Mouse (Mus musculus) left cerebral cortex, adult 2 months (tissue): ENCODE results near the gene Islr. TPM values are rescaled to one million over a fixed set of nuclear protein-coding genes. Genes with fewer than 3 reads are reported as not detected.

Experiments
- DNase-seq, 2 experiments: peaks; one replicate each; pipeline ENCODE4 v3.0.0; 2021 to 2022; ENCODE audit warnings: low spot score in 2 of 2, mixed read lengths in 1 of 2; ENCODE audit errors: extremely low spot score in 1 of 2
- H3K27ac ChIP-seq: fragments of 200-600 bp; 2 replicates; pipeline ENCODE4 v1.8.1; 2022
- H3K4me3 ChIP-seq: fragments of 200-600 bp; 2 replicates; pipeline ENCODE4 v1.8.1; 2022
- CTCF ChIP-seq: fragments of 200-600 bp; IDR thresholded peaks from 2 replicates; pipeline ENCODE4 v1.8.1; 2022; ENCODE audit warnings: antibody characterized with exemption, mild to moderate bottlenecking, moderate library complexity
- intact Hi-C: fragments of 180-260 bp; cut with DNase I; formaldehyde crosslinking; loops from one replicate; pipeline ENCODE4 v1.15.1; 2025
- total RNA-seq, 2 experiments: library from RNA; stranded (reverse); gene quantifications; 2 replicates each; pipeline ENCODE4 v1.2.3; 2021

Gene Islr
- total RNA-seq, 2 experiments from 2014 or later: 11.0 to 15.2 TPM

GRCm38 (mm10) chr9:58242696-58243095 lies 38.6 kb upstream of the Islr start:
- peak overlapping the region; percentile 90 for H3K27ac ChIP-seq
- intact Hi-C loops: no loop called here
- TF ChIP-seq CTCF: no peak
- DNase-seq: no peak
- no peak overlapping the region; the same call in 1 of the 2 replicates for H3K4me3 ChIP-seq

GRCm38 (mm10) chr9:58241780-58242485 lies 37.8 kb upstream of the Islr start:
- intact Hi-C loops: no loop called here
- TF ChIP-seq CTCF: no peak
- no peak for DNase-seq
- no peak overlapping the region; the same call in 1 of the 2 replicates for H3K4me3 ChIP-seq
- peak overlapping the region; percentile 90 for H3K27ac ChIP-seq

DNA sequence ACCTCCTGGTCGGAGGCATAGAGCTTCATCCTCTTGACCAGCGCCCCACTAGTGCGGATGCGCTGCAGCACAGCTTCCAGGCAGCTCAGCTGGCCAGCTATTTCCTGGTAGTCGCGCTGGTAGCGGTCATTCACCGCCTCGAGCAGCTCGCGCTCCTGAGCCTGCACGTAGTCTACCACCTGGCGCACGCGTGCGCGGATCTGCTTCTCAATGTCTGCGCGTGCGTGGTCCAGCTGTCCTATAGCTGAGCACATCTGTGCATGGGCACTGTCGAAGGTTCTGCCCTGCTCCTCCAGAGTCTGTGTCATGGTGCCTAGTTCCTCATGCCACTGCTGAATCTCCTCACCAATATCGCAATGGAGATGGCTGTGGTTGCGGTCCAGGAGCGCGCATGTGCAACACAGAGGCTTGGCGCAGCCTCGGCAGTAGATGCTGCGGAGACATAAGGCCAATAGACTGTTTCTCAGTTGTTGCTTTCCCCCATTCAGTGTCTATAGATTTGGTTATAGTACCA lies 30.5 kb upstream of the Islr start:
- Histone ChIP-seq H3K4me3 (no peak overlapping the region), H3K27ac (no peak overlapping the region)
- TF ChIP-seq CTCF: no peak
- intact Hi-C loops: no loop called here
- no peak for DNase-seq

- no peak for DNase-seq
- Histone ChIP-seq H3K4me3 (no peak overlapping the region), H3K27ac (no peak overlapping the region)
- TF ChIP-seq CTCF: no peak
- intact Hi-C loops: no loop called here
These were observed 28.3 kb upstream of the Islr start for GRCm38 (mm10) chr9:58232374-58232773.

DNA sequence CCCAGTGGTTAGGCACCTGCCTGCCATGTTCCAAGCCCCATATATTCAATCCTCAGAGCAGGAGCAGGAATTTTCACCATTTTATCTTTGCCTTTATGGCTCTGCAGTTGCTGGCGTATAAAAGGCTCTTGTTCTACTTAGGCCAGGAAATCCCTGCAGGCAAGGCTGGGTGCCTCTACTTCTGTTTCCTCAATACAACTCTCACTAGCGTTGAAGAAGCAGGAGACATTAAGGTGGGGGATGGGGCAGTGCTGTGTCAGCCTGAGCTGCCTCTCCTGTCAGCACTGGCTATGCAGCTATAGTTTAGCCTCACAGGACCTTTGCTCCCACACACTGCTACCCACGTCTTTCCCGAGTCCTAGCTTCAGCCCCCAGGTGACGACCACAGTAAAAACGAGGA lies 27.6 kb upstream of the Islr start:
- Histone ChIP-seq H3K27ac (no peak overlapping the region), H3K4me3 (no peak overlapping the region)
- no peak for TF ChIP-seq CTCF
- no peak for DNase-seq
- intact Hi-C loops: no loop called here

- H3K27ac ChIP-seq: no peak overlapping the region
- TF ChIP-seq CTCF: no peak
- H3K4me3 ChIP-seq: no peak overlapping the region
- intact Hi-C loops: no loop called here
- DNase-seq: no peak
These were observed 24.8 kb upstream of the Islr start for GRCm38 (mm10) chr9:58228777-58229466.

- intact Hi-C loops: loop anchor here (2.0 kb wide), 2 partner anchors 43 to 55 kb away; no protein-coding TSS in a partner anchor
- peak; percentile 92 for TF ChIP-seq CTCF
These were observed 22.1 kb upstream of the Islr start for GRCm38 (mm10) chr9:58225915-58226913.

GRCm38 (mm10) chr9:58224356-58224755 lies 20.2 kb upstream of the Islr start:
- intact Hi-C loops: no loop called here
- DNase-seq: no peak
- TF ChIP-seq CTCF: no peak
- no peak overlapping the region for H3K4me3 ChIP-seq
- no peak overlapping the region for H3K27ac ChIP-seq

More at GRCm38 (mm10) chr9:58225915-58226913, 22.1 kb upstream of the Islr start:
- DNase-seq: peak in 1 of 2 experiments; percentile 54
- Histone ChIP-seq H3K4me3 (no peak overlapping the region), H3K27ac (no peak overlapping the region)

DNA sequence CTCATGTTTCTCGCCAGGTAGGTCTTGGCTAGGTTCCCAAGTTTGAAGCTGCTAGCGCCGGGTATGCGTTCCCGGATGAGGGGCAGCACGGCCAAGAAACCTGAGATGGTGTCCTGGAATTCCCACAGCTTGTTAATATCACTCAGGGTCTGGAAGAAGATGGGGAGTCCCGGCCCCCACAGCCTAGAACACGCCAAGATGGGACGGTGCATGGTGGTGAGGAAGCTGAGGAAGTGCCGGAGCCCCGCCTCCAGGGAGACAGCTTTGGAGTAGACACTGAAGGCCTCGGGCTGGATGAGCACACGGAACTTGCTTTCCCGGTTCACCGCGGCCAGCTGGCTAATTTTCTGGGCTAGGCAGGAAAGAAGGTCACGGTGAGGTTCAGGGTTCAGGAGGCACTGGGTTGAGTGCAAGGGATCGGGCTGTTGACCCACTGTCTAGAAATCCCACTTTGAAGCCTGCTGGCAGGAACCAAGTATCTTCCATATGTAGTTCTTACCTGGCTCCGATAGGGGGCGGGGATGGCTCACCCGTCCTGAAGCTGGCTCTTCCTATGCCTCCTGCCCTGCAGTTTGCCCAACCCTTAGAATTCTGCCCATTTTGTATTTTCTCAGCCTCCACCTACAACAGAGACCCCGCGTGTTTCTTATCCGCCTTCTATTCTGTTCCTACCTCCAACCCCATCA lies 16.3 kb upstream of the Islr start:
- intact Hi-C loops: no loop called here
- DNase-seq: peak in 1 of 2 experiments; percentile 35

DNA sequence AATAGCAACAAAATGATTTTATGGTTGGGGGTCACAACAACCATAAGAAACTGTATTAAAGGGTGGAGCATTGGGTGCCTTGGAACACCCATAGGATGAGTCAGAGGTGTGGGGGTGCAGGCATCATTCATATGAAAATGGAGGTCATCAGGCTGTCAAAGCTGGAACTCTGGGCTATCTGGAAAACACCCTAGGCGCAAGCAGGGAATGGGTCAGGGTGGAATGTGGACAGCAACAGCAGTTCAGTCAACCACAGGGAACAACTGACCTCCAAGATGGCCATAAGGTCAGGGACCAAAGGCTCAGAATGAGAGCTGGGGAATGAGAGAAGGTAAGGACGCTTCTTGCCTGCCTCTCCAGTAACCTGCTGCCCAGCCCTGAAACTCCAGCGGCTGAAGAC lies 14.4 kb upstream of the Islr start:
- DNase-seq: no peak
- Histone ChIP-seq H3K4me3 (no peak overlapping the region), H3K27ac (no peak overlapping the region)
- intact Hi-C loops: no loop called here
- no peak for TF ChIP-seq CTCF

More for the DNA sequence above, 16.3 kb upstream of the Islr start:
- Histone ChIP-seq H3K4me3 (no peak overlapping the region), H3K27ac (no peak overlapping the region)
- TF ChIP-seq CTCF: peak; percentile 70

GRCm38 (mm10) chr9:58216402-58216801 lies 12.3 kb upstream of the Islr start:
- no peak overlapping the region for H3K4me3 ChIP-seq
- intact Hi-C loops: no loop called here
- TF ChIP-seq CTCF: peak; percentile 56
- peak in 1 of 2 experiments; percentile 48 for DNase-seq
- no peak overlapping the region for H3K27ac ChIP-seq
